Mouse (Mus musculus) CH12.LX (cell line): ENCODE measurements around the gene 2810408A11Rik.

Experiments
- CHD2 ChIP-seq: IDR thresholded peaks from 2 replicates; pipeline ENCODE4 v1.6.1; 2011; ENCODE audit warnings: low read length, improper control_type of control experiment
- CTCF ChIP-seq, 2 experiments: IDR thresholded peaks in 1 of 2; conservative IDR thresholded peaks in 1 of 2; 2 replicates each; pipeline ENCODE4 v1.5.1; 2011 to 2012; ENCODE audit warnings: low read depth in 2 of 2, low read length in 2 of 2, improper control_type of control experiment in 1 of 2, inconsistent platforms in 1 of 2, mild to moderate bottlenecking in 1 of 2, moderate library complexity in 1 of 2
- EP300 ChIP-seq: IDR thresholded peaks from 2 replicates; pipeline ENCODE4 v1.6.1; 2011; ENCODE audit warnings: low read length, improper control_type of control experiment
- HCFC1 ChIP-seq: IDR thresholded peaks from 2 replicates; pipeline ENCODE4 v1.6.1; 2012; ENCODE audit warnings: low read depth, mild to moderate bottlenecking, inconsistent platforms, low read length, improper control_type of control experiment
- MAX ChIP-seq: IDR thresholded peaks from 2 replicates; pipeline ENCODE4 v1.6.1; 2011; ENCODE audit warnings: low read length, improper control_type of control experiment
- POLR2A ChIP-seq: IDR thresholded peaks from 2 replicates; pipeline ENCODE4 v1.6.1; 2011; ENCODE audit warnings: low read depth, mild to moderate bottlenecking, improper control_type of control experiment, low read length
- POLR2AphosphoS2 ChIP-seq: IDR thresholded peaks from 2 replicates; pipeline ENCODE4 v1.6.1; 2011; ENCODE audit warnings: low read depth, low read length, improper control_type of control experiment
- SMC3 ChIP-seq: IDR thresholded peaks from 2 replicates; pipeline ENCODE4 v1.6.1; 2011; ENCODE audit warnings: low read depth, low read length, improper control_type of control experiment
- TBP ChIP-seq: conservative IDR thresholded peaks from 2 replicates; pipeline ENCODE4 v1.6.1; 2011; ENCODE audit warnings: low read depth, low read length, improper control_type of control experiment
- TCF12 ChIP-seq: IDR thresholded peaks from 2 replicates; pipeline ENCODE4 v1.6.1; 2014; ENCODE audit warnings: low read depth, mild to moderate bottlenecking, inconsistent platforms, low read length, improper control_type of control experiment
- USF2 ChIP-seq: conservative IDR thresholded peaks from 2 replicates; pipeline ENCODE4 v1.6.1; 2011; ENCODE audit warnings: low read depth, low read length, improper control_type of control experiment
- ZC3H11A ChIP-seq: IDR thresholded peaks from 2 replicates; pipeline ENCODE4 v1.6.1; 2012; ENCODE audit warnings: low read depth, mild to moderate bottlenecking, inconsistent platforms, low read length, improper control_type of control experiment

GRCm38 (mm10) chr11:69914372-69914764 is 13.6 kb upstream of the 2810408A11Rik start:
- TF ChIP-seq TCF12 (no peak), POLR2A (no peak), CTCF (conservative IDR thresholded peaks at IDR 0.05 in 1 of 2, IDR thresholded peaks at IDR 0.05 in 1 of 2; ENCODE audit: low read depth in 2 of 2, low read length in 2 of 2) (no peak), MAX (no peak), EP300 (no peak), HCFC1 (no peak), ZC3H11A (no peak), USF2 (no peak), CHD2 (no peak), POLR2AphosphoS2 (no peak; the same call in 1 of the 2 replicates), TBP (no peak), SMC3 (no peak)
